Mouse (Mus musculus): ENCODE measurements around the gene Lrguk. TPM values are rescaled to one million over a fixed set of nuclear protein-coding genes. Genes with fewer than 3 reads are reported as not detected.

The Lrguk gene
- polyA plus RNA-seq, 1 experiment from 2014 or later: 0.97 TPM

DNA sequence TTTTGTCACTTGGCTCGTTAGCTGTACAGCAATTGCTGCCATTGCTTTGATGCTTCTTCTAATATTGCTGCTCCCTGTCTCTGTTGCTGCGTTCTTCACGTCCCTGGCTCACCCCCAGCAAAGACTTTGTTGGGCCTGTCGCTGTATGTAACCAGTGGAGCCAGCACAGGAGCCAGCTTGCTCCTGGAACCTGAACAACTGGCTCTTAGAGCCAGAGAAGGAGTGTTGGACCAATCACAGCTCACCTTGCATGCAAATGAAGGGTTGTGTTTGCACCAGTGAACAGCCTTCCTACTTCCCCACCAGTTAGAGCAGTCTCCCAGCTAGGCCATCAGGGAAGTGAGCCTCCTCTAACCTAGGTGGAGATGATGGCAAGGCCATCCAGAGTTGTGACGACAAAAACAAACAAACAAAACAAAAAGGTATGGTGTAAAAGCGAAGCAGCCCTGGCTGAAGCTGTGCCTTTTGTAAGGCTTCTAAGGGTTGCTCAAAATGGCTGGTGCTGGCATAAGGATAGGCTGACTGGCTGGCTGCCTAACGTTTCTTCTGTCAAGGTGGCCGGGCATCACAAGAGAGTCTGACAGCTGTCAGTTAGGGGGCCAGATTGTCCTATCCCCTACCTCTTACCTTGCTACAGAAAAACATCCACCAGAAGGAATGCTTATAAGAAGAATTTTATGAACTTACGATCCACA lies 15.7 kb downstream of the Lrguk start:
- Histone ChIP-seq H3K27me3 (ENCODE audit: control insufficient read depth, insufficient read depth, low read length) (no peaks in the 10 kb centered on the region), H3K4me3 (ENCODE audit: low read depth, low read length) (no peak overlapping the region), H3K9me3 (replicated peaks; ENCODE audit: control insufficient read depth, low read length) (no peaks in the 10 kb centered on the region), H3K9ac (ENCODE audit: low read depth, low read length) (no peak overlapping the region), H3K36me3 (ENCODE audit: control insufficient read depth, insufficient read depth, low read length) (no peaks in the 10 kb centered on the region), H3K27ac (ENCODE audit: low read depth, low read length) (0 out of 2 replicates have a peak overlapping the region, but pooled peaks have one; percentile 41), H3K4me2 (no peak overlapping the region), H3K4me1 (ENCODE audit: control insufficient read depth, insufficient read depth, low read length) (peaks cover 10% of the 10 kb centered on the region)
- ATAC-seq (replicated peaks; ENCODE audit: insufficient number of reproducible peaks, low FRiP score, low TSS enrichment): no peak
- 74% methylated on average over 9 of the region's 9 CpGs for WGBS (ENCODE audit: insufficient replicate concordance)

DNA sequence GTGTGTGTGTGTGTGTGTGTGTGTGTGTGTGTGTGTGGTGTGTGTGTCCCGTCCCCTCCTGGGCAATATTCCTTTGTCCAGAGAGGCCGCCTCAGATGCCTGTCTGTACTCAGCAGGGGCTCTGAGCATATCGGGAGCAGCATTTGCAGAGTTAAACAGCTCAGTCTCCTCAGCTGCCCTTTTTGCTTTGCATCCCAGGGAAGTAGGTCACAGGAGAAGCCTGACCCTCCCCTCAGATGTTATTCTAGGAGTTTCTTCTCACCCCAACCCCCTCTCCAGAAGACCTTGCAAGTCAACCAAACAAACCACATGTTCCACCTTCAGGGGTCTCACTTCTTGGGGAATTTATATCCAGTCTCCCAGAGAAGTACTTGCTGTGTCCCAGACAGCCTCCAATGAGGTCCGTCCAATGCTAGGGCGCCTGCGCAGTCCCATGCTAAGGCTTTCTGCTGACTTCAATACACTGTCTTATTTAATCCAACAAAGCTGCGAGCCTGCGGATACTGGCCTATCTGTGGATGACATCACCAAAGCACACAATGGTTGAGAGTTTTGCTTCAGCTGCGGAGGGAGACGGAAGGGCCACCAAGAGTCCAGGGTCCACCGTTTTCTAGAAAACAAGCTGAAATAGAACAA lies 17.4 kb downstream of the Lrguk start:
- H3K4me3 ChIP-seq (ENCODE audit: low read depth, low read length): no peak overlapping the region
- no peak overlapping the region for H3K4me2 ChIP-seq
- WGBS (ENCODE audit: insufficient replicate concordance): 79% methylated on average over 11 of the region's 11 CpGs
- no peak overlapping the region for H3K27ac ChIP-seq (ENCODE audit: low read depth, low read length)
- peaks cover 7% of the 10 kb centered on the region for H3K4me1 ChIP-seq (ENCODE audit: control insufficient read depth, insufficient read depth, low read length)
- H3K9me3 ChIP-seq (replicated peaks; ENCODE audit: control insufficient read depth, low read length): no peaks in the 10 kb centered on the region
- ATAC-seq (replicated peaks; ENCODE audit: insufficient number of reproducible peaks, low FRiP score, low TSS enrichment): no peak
- H3K36me3 ChIP-seq (ENCODE audit: control insufficient read depth, insufficient read depth, low read length): no peaks in the 10 kb centered on the region
- no peaks in the 10 kb centered on the region for H3K27me3 ChIP-seq (ENCODE audit: control insufficient read depth, insufficient read depth, low read length)
- no peak overlapping the region for H3K9ac ChIP-seq (ENCODE audit: low read depth, low read length)

DNA sequence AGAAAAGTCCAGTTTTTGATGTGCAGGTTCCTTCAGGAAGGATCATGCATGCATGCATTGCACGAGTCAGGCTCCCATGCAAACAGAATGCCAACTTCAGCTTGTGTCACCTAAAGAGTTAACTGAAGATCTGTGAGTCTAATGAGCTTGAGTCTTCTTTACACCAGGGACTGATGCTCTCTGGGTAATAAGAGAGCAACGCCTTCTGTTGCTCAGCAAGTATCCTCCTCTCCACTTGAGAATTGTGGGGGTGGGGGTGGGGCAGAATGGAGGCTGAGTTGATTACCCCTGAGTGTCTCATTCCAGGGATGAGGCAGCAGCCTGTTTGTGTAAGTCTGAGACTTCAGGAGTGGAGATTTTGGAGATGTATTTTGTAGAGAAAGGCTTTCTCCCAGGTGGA lies 20.2 kb downstream of the Lrguk start:
- H3K4me2 ChIP-seq: no peak overlapping the region
- H3K9me3 ChIP-seq (replicated peaks; ENCODE audit: control insufficient read depth, low read length): no peaks in the 10 kb centered on the region
- H3K27me3 ChIP-seq (ENCODE audit: control insufficient read depth, insufficient read depth, low read length): no peaks in the 10 kb centered on the region
- WGBS (ENCODE audit: insufficient replicate concordance): 55% methylated on average over 2 of the region's 2 CpGs
- no peak overlapping the region for H3K4me3 ChIP-seq (ENCODE audit: low read depth, low read length)
- H3K36me3 ChIP-seq (ENCODE audit: control insufficient read depth, insufficient read depth, low read length): no peaks in the 10 kb centered on the region
- H3K9ac ChIP-seq (ENCODE audit: low read depth, low read length): no peak overlapping the region
- no peak overlapping the region for H3K27ac ChIP-seq (ENCODE audit: low read depth, low read length)
- peaks cover 7% of the 10 kb centered on the region for H3K4me1 ChIP-seq (ENCODE audit: control insufficient read depth, insufficient read depth, low read length)
- ATAC-seq (replicated peaks; ENCODE audit: insufficient number of reproducible peaks, low FRiP score, low TSS enrichment): no peak

DNA sequence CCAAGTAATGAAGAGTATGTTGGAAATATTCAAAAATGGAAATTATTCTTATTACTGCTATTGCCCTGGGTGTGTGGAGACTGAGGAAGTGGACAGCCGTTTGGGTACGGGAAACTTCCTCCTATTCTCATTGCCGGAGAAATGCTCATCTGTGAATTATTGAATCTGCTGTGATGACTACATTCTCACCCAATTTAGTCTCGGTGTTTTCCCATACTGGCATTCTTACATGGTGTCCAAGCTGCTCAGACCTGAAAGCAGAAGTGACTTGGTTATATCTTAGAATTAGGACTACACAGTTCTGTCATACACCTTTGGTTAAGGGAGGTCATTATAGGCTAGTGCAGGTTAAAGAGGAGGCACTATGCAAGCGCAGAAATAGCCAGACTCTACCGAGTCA lies 30.5 kb downstream of the Lrguk start:
- no peaks in the 10 kb centered on the region for H3K9me3 ChIP-seq (replicated peaks; ENCODE audit: control insufficient read depth, low read length)
- 92% methylated on average over 6 of the region's 6 CpGs for WGBS (ENCODE audit: insufficient replicate concordance)
- no peak overlapping the region for H3K9ac ChIP-seq (ENCODE audit: low read depth, low read length)
- no peaks in the 10 kb centered on the region for H3K27me3 ChIP-seq (ENCODE audit: control insufficient read depth, insufficient read depth, low read length)
- no peak for ATAC-seq (replicated peaks; ENCODE audit: insufficient number of reproducible peaks, low FRiP score, low TSS enrichment)
- H3K27ac ChIP-seq (ENCODE audit: low read depth, low read length): no peak overlapping the region
- H3K4me3 ChIP-seq (ENCODE audit: low read depth, low read length): no peak overlapping the region
- no peaks in the 10 kb centered on the region for H3K36me3 ChIP-seq (ENCODE audit: control insufficient read depth, insufficient read depth, low read length)
- no peak overlapping the region for H3K4me2 ChIP-seq
- no peaks in the 10 kb centered on the region for H3K4me1 ChIP-seq (ENCODE audit: control insufficient read depth, insufficient read depth, low read length)

DNA sequence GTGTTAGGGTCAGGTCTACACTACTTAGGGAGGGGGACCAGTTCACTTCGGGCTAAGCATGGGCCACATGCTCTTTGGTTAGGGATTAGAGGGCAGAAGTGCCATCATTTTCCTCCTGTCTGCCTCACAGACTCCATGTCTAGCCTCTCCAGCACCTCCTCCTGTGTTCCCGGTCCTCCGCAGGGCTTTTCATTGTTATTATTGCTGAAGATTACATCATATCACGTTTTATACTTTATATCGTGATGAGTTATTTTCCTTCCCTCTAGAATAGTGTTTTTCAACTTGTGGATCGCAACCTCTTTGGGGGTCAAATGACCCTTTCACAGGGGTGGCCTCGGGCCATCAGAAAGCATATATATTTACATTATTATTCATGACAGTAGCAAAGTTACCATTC lies 37.5 kb downstream of the Lrguk start:
- H3K9me3 ChIP-seq (replicated peaks; ENCODE audit: control insufficient read depth, low read length): no peaks in the 10 kb centered on the region
- 89% methylated on average over 7 of the region's 7 CpGs for WGBS (ENCODE audit: insufficient replicate concordance)
- no peak overlapping the region for H3K4me2 ChIP-seq
- no peak overlapping the region for H3K27ac ChIP-seq (ENCODE audit: low read depth, low read length)
- no peak overlapping the region for H3K4me3 ChIP-seq (ENCODE audit: low read depth, low read length)
- no peaks in the 10 kb centered on the region for H3K36me3 ChIP-seq (ENCODE audit: control insufficient read depth, insufficient read depth, low read length)
- ATAC-seq (replicated peaks; ENCODE audit: insufficient number of reproducible peaks, low FRiP score, low TSS enrichment): no peak
- H3K9ac ChIP-seq (ENCODE audit: low read depth, low read length): no peak overlapping the region
- H3K27me3 ChIP-seq (ENCODE audit: control insufficient read depth, insufficient read depth, low read length): no peaks in the 10 kb centered on the region
- no peaks in the 10 kb centered on the region for H3K4me1 ChIP-seq (ENCODE audit: control insufficient read depth, insufficient read depth, low read length)

DNA sequence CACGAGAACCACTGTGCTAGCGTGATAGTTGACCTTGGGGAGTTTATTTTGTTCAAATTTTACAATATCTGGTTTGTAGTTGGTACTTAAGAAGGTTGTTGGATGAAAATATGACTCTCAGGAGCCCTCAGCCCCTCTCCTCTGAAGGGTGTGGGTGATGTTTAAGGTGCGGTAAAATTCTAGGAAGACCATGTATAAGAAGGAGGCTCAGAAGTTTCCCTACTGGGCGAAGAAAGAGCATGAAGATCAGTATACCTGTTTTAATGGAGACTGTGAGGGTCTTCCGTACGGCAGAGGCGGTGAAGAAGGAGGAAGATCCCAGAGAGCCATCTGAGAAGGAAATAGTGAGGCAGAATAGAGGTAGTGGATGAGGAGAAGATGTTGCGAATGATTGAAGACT lies 38.0 kb downstream of the Lrguk start:
- Histone ChIP-seq H3K36me3 (ENCODE audit: control insufficient read depth, insufficient read depth, low read length) (no peaks in the 10 kb centered on the region), H3K4me3 (ENCODE audit: low read depth, low read length) (no peak overlapping the region), H3K27ac (ENCODE audit: low read depth, low read length) (no peak overlapping the region), H3K4me2 (no peak overlapping the region), H3K9ac (ENCODE audit: low read depth, low read length) (no peak overlapping the region), H3K27me3 (ENCODE audit: control insufficient read depth, insufficient read depth, low read length) (no peaks in the 10 kb centered on the region), H3K4me1 (ENCODE audit: control insufficient read depth, insufficient read depth, low read length) (peaks cover 2% of the 10 kb centered on the region; the same call in 1 of the 2 replicates), H3K9me3 (replicated peaks; ENCODE audit: control insufficient read depth, low read length) (no peaks in the 10 kb centered on the region)
- ATAC-seq (replicated peaks; ENCODE audit: insufficient number of reproducible peaks, low FRiP score, low TSS enrichment): no peak
- WGBS (ENCODE audit: insufficient replicate concordance): 87% methylated on average over 8 of the region's 8 CpGs

DNA sequence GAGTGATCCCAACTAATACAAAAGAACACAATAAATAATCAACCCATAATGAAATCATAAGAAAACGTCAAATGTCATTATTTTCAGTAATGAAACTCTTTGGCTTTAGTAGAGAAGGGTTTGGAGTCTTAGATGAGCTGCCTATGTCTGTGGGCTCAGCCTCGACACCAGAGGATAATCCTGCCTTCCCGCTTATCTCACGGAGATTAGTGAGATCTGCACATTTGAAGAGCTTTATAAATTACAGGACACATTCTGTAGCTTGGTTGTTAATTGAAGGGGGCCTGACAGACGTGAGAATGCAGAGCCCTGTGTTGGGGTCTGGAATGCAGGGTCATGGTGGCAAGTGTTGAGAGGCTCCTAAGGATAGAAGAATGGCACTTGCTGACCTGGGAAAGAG lies 42.7 kb downstream of the Lrguk start:
- H3K4me2 ChIP-seq: no peak overlapping the region
- no peak overlapping the region for H3K9ac ChIP-seq (ENCODE audit: low read depth, low read length)
- no peak overlapping the region for H3K27ac ChIP-seq (ENCODE audit: low read depth, low read length)
- ATAC-seq (replicated peaks; ENCODE audit: insufficient number of reproducible peaks, low FRiP score, low TSS enrichment): no peak
- no peaks in the 10 kb centered on the region for H3K36me3 ChIP-seq (ENCODE audit: control insufficient read depth, insufficient read depth, low read length)
- H3K4me1 ChIP-seq (ENCODE audit: control insufficient read depth, insufficient read depth, low read length): peaks cover 7% of the 10 kb centered on the region; the same call in 1 of the 2 replicates
- no peaks in the 10 kb centered on the region for H3K9me3 ChIP-seq (replicated peaks; ENCODE audit: control insufficient read depth, low read length)
- no peaks in the 10 kb centered on the region for H3K27me3 ChIP-seq (ENCODE audit: control insufficient read depth, insufficient read depth, low read length)
- no peak overlapping the region for H3K4me3 ChIP-seq (ENCODE audit: low read depth, low read length)
- WGBS (ENCODE audit: insufficient replicate concordance): 39% methylated on average over 5 of the region's 5 CpGs

DNA sequence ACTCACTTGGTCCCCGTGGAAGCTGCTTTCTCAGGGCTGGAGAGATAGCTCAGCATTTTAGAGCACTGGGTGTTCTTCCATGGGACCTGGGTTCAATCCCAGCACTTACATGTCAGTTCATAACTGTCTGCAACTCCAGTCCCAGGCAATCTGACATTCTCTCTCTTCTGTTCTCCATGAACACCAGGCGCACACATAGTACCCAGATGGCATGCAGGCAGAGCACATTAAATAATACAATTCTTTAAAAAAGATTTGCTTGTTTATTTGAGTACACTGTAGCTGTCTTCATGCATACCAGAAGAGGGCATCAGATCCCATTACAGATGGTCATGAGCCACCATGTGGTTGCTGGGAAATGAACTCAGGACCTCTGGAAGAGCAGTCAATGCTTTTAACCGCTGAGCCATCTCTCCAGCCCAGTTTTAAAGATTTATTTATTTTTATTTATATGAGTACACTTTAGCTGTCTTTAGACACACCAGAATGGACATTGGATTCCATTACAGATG lies 44.7 kb downstream of the Lrguk start:
- Histone ChIP-seq H3K9ac (ENCODE audit: low read depth, low read length) (no peak overlapping the region), H3K4me3 (ENCODE audit: low read depth, low read length) (no peak overlapping the region), H3K27ac (ENCODE audit: low read depth, low read length) (no peak overlapping the region), H3K27me3 (ENCODE audit: control insufficient read depth, insufficient read depth, low read length) (no peaks in the 10 kb centered on the region), H3K4me1 (ENCODE audit: control insufficient read depth, insufficient read depth, low read length) (peaks cover 7% of the 10 kb centered on the region; the same call in 1 of the 2 replicates), H3K9me3 (replicated peaks; ENCODE audit: control insufficient read depth, low read length) (no peaks in the 10 kb centered on the region), H3K36me3 (ENCODE audit: control insufficient read depth, insufficient read depth, low read length) (no peaks in the 10 kb centered on the region), H3K4me2 (no peak overlapping the region)
- no peak for ATAC-seq (replicated peaks; ENCODE audit: insufficient number of reproducible peaks, low FRiP score, low TSS enrichment)
- 77% methylated on average over 3 of the region's 3 CpGs for WGBS (ENCODE audit: insufficient replicate concordance)
